Mouse (Mus musculus): ENCODE measurements at regions not wholly inside any gene's neighbourhood (a gene's known extent, or its start where the extent isn't known, plus 50 kb on each side); places are given as distances from the start of the nearest gene placed in this dataset. TPM values are rescaled to one million over a fixed set of nuclear protein-coding genes. Genes with fewer than 3 reads are reported as not detected.
"Not testable (repeated sequence)": the region's sequence is repeated elsewhere in the genome, so short reads cannot be mapped to it uniquely, and the experiment has no call there.

- intact Hi-C loops (cut with DNase I): no loop called here
- DNase-seq: no peak
These were observed 654.9 kb downstream of the Trib2 start for GRCm38 (mm10) chr12:15161864-15162263.

GRCm38 (mm10) chr12:15160478-15160998, 656.2 kb downstream of the Trib2 start:
- DNase-seq: no peak
- intact Hi-C loops (cut with DNase I): no loop called here

- no peak for DNase-seq
These were observed 670.3 kb downstream of the Trib2 start for GRCm38 (mm10) chr12:15146398-15146797.

GRCm38 (mm10) chr12:15137039-15137438, 679.7 kb downstream of the Trib2 start:
- no peak for DNase-seq
- intact Hi-C loops (cut with DNase I): no loop called here

More at GRCm38 (mm10) chr12:15146398-15146797, 670.3 kb downstream of the Trib2 start:
- intact Hi-C loops (cut with DNase I): no loop called here

DNA sequence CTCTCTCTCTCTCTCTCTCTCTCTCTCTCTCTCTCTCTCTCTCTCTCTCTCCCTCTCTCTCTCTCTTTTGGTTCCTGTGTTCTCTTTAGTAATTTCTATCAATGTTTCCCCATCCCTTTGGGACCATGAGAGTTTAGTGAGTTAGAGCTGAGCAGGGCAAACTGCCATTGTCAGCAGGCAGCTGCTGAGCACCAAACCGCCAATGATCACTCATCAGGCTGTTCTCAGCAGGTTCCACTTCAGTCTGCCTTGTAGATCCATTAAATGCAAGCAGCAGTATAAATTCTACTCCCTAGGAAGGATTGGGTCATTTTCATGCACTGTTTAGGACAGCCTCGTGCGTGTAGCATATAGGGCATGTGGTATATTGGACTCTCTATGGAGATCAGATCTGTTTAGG, 692.5 kb downstream of the Trib2 start:
- intact Hi-C loops (cut with DNase I): no loop called here
- DNase-seq: peak; percentile 20

GRCm38 (mm10) chr12:15122586-15123212, 694.0 kb downstream of the Trib2 start:
- no peak for DNase-seq
- intact Hi-C loops (cut with DNase I): no loop called here

DNA sequence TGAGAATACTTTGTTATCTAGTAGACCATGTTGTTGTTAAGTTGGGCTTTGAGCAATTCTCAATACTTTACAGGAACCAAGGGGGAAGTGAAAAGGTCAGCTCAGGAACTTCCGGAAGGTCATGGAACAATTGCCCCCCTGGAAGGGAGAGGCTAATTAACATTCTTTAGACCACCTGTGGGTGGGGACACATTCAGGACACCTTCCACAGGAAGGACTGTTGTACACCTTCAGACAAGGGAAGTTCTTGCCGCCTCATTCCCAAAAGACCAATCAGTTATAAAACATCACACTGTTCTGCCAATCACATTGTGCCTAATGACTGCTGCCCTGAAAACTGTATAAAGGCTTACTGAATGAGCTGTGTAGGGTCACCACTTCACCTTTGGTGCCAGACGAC, 701.2 kb downstream of the Trib2 start:
- no peak for DNase-seq
- intact Hi-C loops (cut with DNase I): no loop called here

DNA sequence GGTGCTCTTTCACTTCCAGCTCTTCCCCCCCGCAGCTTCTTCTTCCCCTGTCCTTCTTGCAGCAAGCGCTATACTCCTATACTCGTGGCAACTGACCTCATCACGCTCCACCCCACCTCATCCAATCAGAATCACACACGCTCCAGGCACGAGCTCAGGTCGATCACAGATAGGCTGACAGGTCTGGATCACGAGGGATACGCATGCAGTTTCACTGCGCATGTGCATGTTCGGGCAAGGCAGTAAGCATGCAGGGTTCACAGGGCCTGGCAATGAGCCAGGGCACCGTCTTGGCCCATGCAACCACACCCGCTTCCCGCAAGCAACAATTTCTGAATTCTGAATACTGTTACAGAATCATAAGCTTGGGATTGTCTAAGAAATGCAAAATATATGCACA, 701.9 kb downstream of the Trib2 start:
- intact Hi-C loops (cut with DNase I): no loop called here
- no peak for DNase-seq

DNA sequence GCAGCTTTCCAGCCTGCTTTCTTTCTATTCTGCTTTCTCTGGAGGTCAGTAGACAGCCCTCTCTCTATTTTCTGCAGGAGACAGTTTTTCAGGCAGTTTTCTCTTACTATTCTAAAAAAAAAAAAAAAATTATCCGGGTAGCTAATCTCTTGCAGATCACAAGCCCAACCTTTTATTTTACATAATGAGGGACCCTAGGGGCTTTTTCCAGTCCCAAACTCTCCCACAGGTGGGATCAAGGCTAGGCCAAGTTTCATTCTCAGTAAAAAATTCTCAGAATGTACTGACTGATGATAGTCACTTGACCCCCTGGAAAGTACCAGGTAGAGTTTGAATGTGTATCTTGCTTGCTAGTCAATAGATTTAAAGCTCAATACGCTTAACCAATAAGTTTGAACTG, 705.7 kb downstream of the Trib2 start:
- intact Hi-C loops (cut with DNase I): no loop called here
- DNase-seq: no peak

GRCm38 (mm10) chr12:15104876-15105275, 711.8 kb downstream of the Trib2 start:
- intact Hi-C loops (cut with DNase I): no loop called here
- no peak for DNase-seq

GRCm38 (mm10) chr12:15078615-15079014, 738.1 kb downstream of the Trib2 start:
- intact Hi-C loops (cut with DNase I): loop anchor here (10.0 kb wide), 1 partner anchor 924 kb away; the partner anchor contains the start of gene Fam84a

DNA sequence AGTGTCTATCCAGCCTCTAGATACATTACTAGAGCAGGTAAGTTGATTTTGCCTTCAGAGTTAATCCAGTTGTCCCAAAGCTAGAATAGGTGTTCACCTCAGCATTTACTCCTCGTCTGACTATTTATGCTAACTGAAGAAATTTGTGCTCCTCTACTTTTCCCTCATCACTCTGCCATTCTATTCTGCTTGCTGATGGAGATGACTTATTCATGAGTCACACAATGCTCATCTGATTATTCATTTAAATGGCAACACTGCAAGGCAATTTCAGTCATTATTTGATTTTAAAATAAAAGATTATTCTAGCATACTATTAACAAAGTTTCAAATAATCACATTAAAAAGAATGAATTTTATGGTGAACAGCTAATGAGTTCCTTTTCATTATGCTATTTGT, 752.4 kb downstream of the Trib2 start:
- no peak for DNase-seq
- intact Hi-C loops (cut with DNase I): no loop called here

More at GRCm38 (mm10) chr12:15078615-15079014, 738.1 kb downstream of the Trib2 start:
- DNase-seq: peak; percentile 34

GRCm38 (mm10) chr12:15051387-15051786, 765.3 kb downstream of the Trib2 start:
- no peak for DNase-seq
- intact Hi-C loops (cut with DNase I): no loop called here

DNA sequence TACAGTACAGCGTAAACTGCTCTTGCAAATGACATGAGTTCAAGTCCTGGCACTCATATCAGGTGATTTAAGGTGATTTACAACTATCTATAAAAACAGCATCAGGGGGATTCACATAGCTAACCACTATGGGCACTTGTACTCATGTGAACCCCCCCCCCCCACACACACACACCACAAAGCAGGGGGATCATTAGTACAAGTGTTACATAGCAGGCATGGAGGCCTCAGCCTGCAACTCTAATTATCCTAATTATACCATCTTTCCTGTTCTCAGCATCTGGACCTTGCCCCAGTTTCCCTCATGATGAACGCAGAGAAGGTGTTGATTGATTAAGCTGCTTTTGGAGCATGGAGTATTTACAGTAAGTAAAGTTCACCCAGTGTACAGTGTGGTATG, 773.5 kb downstream of the Trib2 start:
- intact Hi-C loops (cut with DNase I): no loop called here
- no peak for DNase-seq

- no peak for DNase-seq
- intact Hi-C loops (cut with DNase I): no loop called here
These were observed 805.6 kb downstream of the Trib2 start for GRCm38 (mm10) chr12:15011091-15011490.

GRCm38 (mm10) chr12:15002401-15002800, 814.3 kb downstream of the Trib2 start:
- intact Hi-C loops (cut with DNase I); DNase-seq: not testable (repeated sequence)

Small RNAs in the stretch of these regions (microRNA-seq; reads per million reads assigned to microRNA genes)
- not detected for gene Gm27682

Data from left cerebral cortex, postnatal 4 days (tissue).